Mouse (Mus musculus): ENCODE measurements around the gene Comp. TPM values are rescaled to one million over a fixed set of nuclear protein-coding genes. Genes with fewer than 3 reads are reported as not detected.
A peak's percentile ranks its signal among the peaks of the same experiment; 100 is the strongest.

The Comp gene
- 1 to 10 TPM; 2.4 to 3.4 TPM for total RNA-seq (2021)

GRCm38 (mm10) chr8:70373397-70374317 lies at the start of gene Comp:
Gene Comp (plus strand): TSS chr8:70373558.
- intact Hi-C loops (cut with DNase I): no loop called here
- DNase-seq: no peak

- intact Hi-C loops (cut with DNase I): no loop called here
Measured at GRCm38 (mm10) chr8:70323716-70324115, 49.6 kb upstream of the Comp start.

GRCm38 (mm10) chr8:70327512-70327911 lies 45.8 kb upstream of the Comp start:
- intact Hi-C loops (cut with DNase I): no loop called here
- DNase-seq: no peak

More at GRCm38 (mm10) chr8:70323716-70324115, 49.6 kb upstream of the Comp start:
- DNase-seq: no peak

GRCm38 (mm10) chr8:70329124-70329834 lies 44.1 kb upstream of the Comp start, which contains the start of gene Gdf1:
Gene Gdf1 (plus strand): TSS chr8:70329817.
- intact Hi-C loops (cut with DNase I): no loop called here
- no peak for DNase-seq

- DNase-seq: no peak
- intact Hi-C loops (cut with DNase I): no loop called here
Measured at GRCm38 (mm10) chr8:70329835-70330740, 43.3 kb upstream of the Comp start.

- intact Hi-C loops (cut with DNase I): no loop called here
- peak; percentile 45 to 58 for DNase-seq
Measured at GRCm38 (mm10) chr8:70330741-70331364, 42.5 kb upstream of the Comp start.

GRCm38 (mm10) chr8:70331526-70331925 lies 41.8 kb upstream of the Comp start:
- no peak for DNase-seq
- intact Hi-C loops (cut with DNase I): no loop called here

GRCm38 (mm10) chr8:70332070-70332877 lies 41.1 kb upstream of the Comp start:
- intact Hi-C loops (cut with DNase I): no loop called here
- DNase-seq: peak; percentile 69 to 78

- intact Hi-C loops (cut with DNase I): no loop called here
- DNase-seq: no peak
Measured at GRCm38 (mm10) chr8:70332878-70333202, 40.5 kb upstream of the Comp start.

GRCm38 (mm10) chr8:70338931-70339330 lies 34.4 kb upstream of the Comp start:
- no peak for DNase-seq
- intact Hi-C loops (cut with DNase I): no loop called here

GRCm38 (mm10) chr8:70340659-70341058 lies 32.7 kb upstream of the Comp start:
- intact Hi-C loops (cut with DNase I): no loop called here
- DNase-seq: no peak

GRCm38 (mm10) chr8:70342007-70342406 lies 31.4 kb upstream of the Comp start:
- DNase-seq: no peak
- intact Hi-C loops (cut with DNase I): loop anchor here (2.0 kb wide), 1 partner anchor 163 kb away; no protein-coding TSS in a partner anchor

GRCm38 (mm10) chr8:70343076-70343475 lies 30.3 kb upstream of the Comp start:
- DNase-seq: no peak
- intact Hi-C loops (cut with DNase I): loop anchor here (2.0 kb wide), 1 partner anchor 162 kb away; no protein-coding TSS in a partner anchor

GRCm38 (mm10) chr8:70343696-70344095 lies 29.7 kb upstream of the Comp start:
- DNase-seq: peak; percentile 48 to 68
- intact Hi-C loops (cut with DNase I): loop anchor here (2.0 kb wide), 1 partner anchor 161 kb away; no protein-coding TSS in a partner anchor

GRCm38 (mm10) chr8:70344279-70344678 lies 29.1 kb upstream of the Comp start:
- DNase-seq: no peak
- intact Hi-C loops (cut with DNase I): no loop called here

GRCm38 (mm10) chr8:70347443-70347842 lies 25.9 kb upstream of the Comp start:
- intact Hi-C loops (cut with DNase I): no loop called here
- no peak for DNase-seq

- DNase-seq: no peak
- intact Hi-C loops (cut with DNase I): no loop called here
Measured at GRCm38 (mm10) chr8:70347860-70348420, 25.4 kb upstream of the Comp start.

- DNase-seq: no peak
- intact Hi-C loops (cut with DNase I): no loop called here
Measured at GRCm38 (mm10) chr8:70351035-70351999, 22.0 kb upstream of the Comp start.
